Mouse (Mus musculus): ENCODE data around the gene Cd99l2.

DNA sequence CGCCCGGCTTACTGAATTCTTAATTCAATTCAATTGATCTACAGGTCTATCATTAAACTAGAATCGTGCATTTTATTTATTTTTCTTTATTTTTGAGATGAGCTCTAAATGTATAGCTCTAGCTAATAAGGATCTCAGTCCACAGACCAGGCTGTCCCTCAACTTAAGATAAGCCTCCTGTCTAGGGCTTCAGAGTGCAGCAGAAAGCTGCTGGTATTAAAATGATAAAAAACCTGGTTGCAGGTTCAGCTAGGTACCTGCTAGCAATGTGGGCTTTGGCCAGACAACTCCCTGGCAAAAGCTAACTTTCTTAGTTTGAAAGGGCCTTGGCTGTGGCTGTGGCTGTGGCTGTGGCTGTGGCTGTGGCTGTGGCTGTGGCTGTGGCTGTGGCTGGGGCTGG lies 30.2 kb upstream of the Cd99l2 start:
- TF ChIP-seq POLR2A (IDR thresholded peaks at IDR 0.05; ENCODE audit: insufficient read length, low read depth) (no peak), USF1 (IDR thresholded peaks at IDR 0.05; ENCODE audit: low read depth) (no peak)

Data from myocyte (in vitro differentiated cells).